Mouse (Mus musculus) bone marrow, adult 2 months (tissue): ENCODE measurements at regions not wholly inside any gene's neighbourhood (a gene's known extent, or its start where the extent isn't known, plus 50 kb on each side); places are given as distances from the start of the nearest gene placed in this dataset.

Experiments
- CTCF ChIP-seq: fragments of 200-500 bp; IDR thresholded peaks from 2 replicates; pipeline ENCODE4 v1.5.1; 2011; ENCODE audit warnings: low read length, control low read depth; ENCODE audit not compliant: control insufficient read depth, insufficient read depth
- POLR2A ChIP-seq: fragments of 200-500 bp; IDR thresholded peaks from 2 replicates; pipeline ENCODE4 v1.6.1; 2011; ENCODE audit warnings: low read depth, mild to moderate bottlenecking, control low read depth, low read length, borderline replicate concordance; ENCODE audit not compliant: control insufficient read depth

- TF ChIP-seq CTCF (no peak), POLR2A (no peak)
Observed at GRCm38 (mm10) chr5:53380203-53380602, 85.7 kb upstream of the Rbpj start.
